Mouse (Mus musculus) bone marrow macrophage, adult 2 months (primary cell): ENCODE results near the gene Fes. TPM values are rescaled to one million over a fixed set of nuclear protein-coding genes. Genes with fewer than 3 reads are reported as not detected.

Experiments used
- H3K27ac ChIP-seq: 2 replicates; pipeline ENCODE4 v1.5.1; 2012; ENCODE audit warnings: low read depth, low read length; ENCODE audit not compliant: insufficient read depth
- H3K4me1 ChIP-seq: 2 replicates; pipeline ENCODE4 v1.6.1; 2012; ENCODE audit warnings: low read length; ENCODE audit not compliant: control insufficient read depth, insufficient read depth
- H3K4me3 ChIP-seq: 2 replicates; pipeline ENCODE4 v1.5.1; 2012; ENCODE audit warnings: mild to moderate bottlenecking, low read length, moderate library complexity; ENCODE audit not compliant: insufficient read depth
- CTCF ChIP-seq: IDR thresholded peaks from 2 replicates; pipeline ENCODE4 v1.5.1; 2012; ENCODE audit warnings: low read depth, mild to moderate bottlenecking, low read length, moderate library complexity
- POLR2A ChIP-seq: IDR thresholded peaks from 2 replicates; pipeline ENCODE4 v1.6.1; 2012; ENCODE audit warnings: mild to moderate bottlenecking, low read depth, low read length, borderline replicate concordance
- polyA plus RNA-seq: library from polyadenylated mRNA; stranded (reverse); fragments of >200 nt; gene quantifications from 2 replicates; pipeline ENCODE4 v1.2.4, GENCODE M21; 2012; ENCODE audit not compliant: missing spikeins, insufficient read depth, insufficient read length

Gene Fes
- polyA plus RNA-seq, 1 experiment, result 238 TPM

- Histone ChIP-seq H3K4me1 (peaks cover 26% of the 10 kb centered on the region), H3K27ac (no peak overlapping the region), H3K4me3 (no peak overlapping the region)
- no peak for TF ChIP-seq CTCF
- no peak for TF ChIP-seq POLR2A
Observed at GRCm38 (mm10) chr7:80350808-80351207, 36.9 kb downstream of the Fes start.

GRCm38 (mm10) chr7:80347670-80348586 is 39.8 kb downstream of the Fes start:
- TF ChIP-seq POLR2A, result no peak
- no peak for TF ChIP-seq CTCF
- Histone ChIP-seq H3K4me1 (peaks cover 22% of the 10 kb centered on the region), H3K4me3 (no peak overlapping the region), H3K27ac (no peak overlapping the region)

GRCm38 (mm10) chr7:80346830-80347229 is 40.9 kb downstream of the Fes start:
- Histone ChIP-seq H3K4me3 (no peak overlapping the region), H3K27ac (no peak overlapping the region), H3K4me1 (peaks cover 26% of the 10 kb centered on the region)
- TF ChIP-seq POLR2A (no peak), CTCF (no peak)

GRCm38 (mm10) chr7:80346173-80346572 is 41.6 kb downstream of the Fes start:
- H3K27ac ChIP-seq, result no peak overlapping the region
- TF ChIP-seq POLR2A (no peak), CTCF (no peak)
- H3K4me1 ChIP-seq, result peaks cover 26% of the 10 kb centered on the region
- no peak overlapping the region for H3K4me3 ChIP-seq

- Histone ChIP-seq H3K27ac (peak overlapping the region; percentile 22; the same call in 1 of the 2 replicates), H3K4me1 (peaks cover 30% of the 10 kb centered on the region), H3K4me3 (peak overlapping the region; percentile 73)
- no peak for TF ChIP-seq CTCF
- no peak for TF ChIP-seq POLR2A
Observed at GRCm38 (mm10) chr7:80343270-80344018, 44.3 kb downstream of the Fes start.

- TF ChIP-seq CTCF (peak; percentile 71), POLR2A (0 out of 2 replicates have a peak, but pooled peaks have one; percentile 74)
- Histone ChIP-seq H3K4me3 (peak within 1 kb of the TSS; percentile 73), H3K4me1 (peaks cover 30% of the 10 kb centered on the region), H3K27ac (peak within 1 kb of the TSS; percentile 22; the same call in 1 of the 2 replicates)
Observed at GRCm38 (mm10) chr7:80342858-80343257, 44.9 kb downstream of the Fes start, which contains the start of gene Hddc3. Hddc3 (plus strand) TSS chr7:80343104.

GRCm38 (mm10) chr7:80341793-80342192 is 46.0 kb downstream of the Fes start:
- TF ChIP-seq CTCF (no peak), POLR2A (no peak)
- H3K4me1 ChIP-seq, result peaks cover 19% of the 10 kb centered on the region
- H3K4me3 ChIP-seq, result no peak overlapping the region
- H3K27ac ChIP-seq, result no peak overlapping the region

- H3K27ac ChIP-seq, result peak within 1 kb of the TSS; percentile 58
- H3K4me1 ChIP-seq, result peaks cover 11% of the 10 kb centered on the region
- peak; percentile 63 for TF ChIP-seq CTCF
- TF ChIP-seq POLR2A, result no peak
- peak within 1 kb of the TSS; percentile 64 for H3K4me3 ChIP-seq
Observed at GRCm38 (mm10) chr7:80340793-80341192, 47.0 kb downstream of the Fes start, which contains the start of gene Unc45a. Unc45a (minus strand) TSS chr7:80341005.

- peak overlapping the region; percentile 58 for H3K27ac ChIP-seq
- H3K4me1 ChIP-seq, result peaks cover 11% of the 10 kb centered on the region
- TF ChIP-seq CTCF (0 out of 2 replicates have a peak, but pooled peaks have one; percentile 27), POLR2A (no peak)
- H3K4me3 ChIP-seq, result peak overlapping the region; percentile 64
Observed at GRCm38 (mm10) chr7:80339793-80340628, 47.7 kb downstream of the Fes start.
